Mouse (Mus musculus): ENCODE measurements around the gene Tomt. TPM values are rescaled to one million over a fixed set of nuclear protein-coding genes. Genes with fewer than 3 reads are reported as not detected.

Gene Tomt
- polyA plus RNA-seq, 1 experiment from 2014 or later = 0.59 TPM

GRCm38 (mm10) chr7:101851689-101852088 lies 54.5 kb downstream of the Tomt start:
- H3K4me1 ChIP-seq = no peaks in the 10 kb centered on the region
- no peaks in the 10 kb centered on the region for H3K36me3 ChIP-seq
- no peak overlapping the region for H3K4me2 ChIP-seq
- H3K9ac ChIP-seq = no peak overlapping the region
- H3K27ac ChIP-seq = no peak overlapping the region
- no peaks in the 10 kb centered on the region for H3K9me3 ChIP-seq
- no peak overlapping the region for H3K4me3 ChIP-seq
- no peaks in the 10 kb centered on the region for H3K27me3 ChIP-seq
- ATAC-seq (ENCODE audit: insufficient number of reproducible peaks, insufficient read depth, low FRiP score, low TSS enrichment, low read depth) = no peak
- 76% methylated on average over 6 of the region's 6 CpGs for WGBS

Small RNAs within 50 kb of the gene (microRNA-seq; reads per million reads assigned to microRNA genes)
- not detected for gene Gm22655

Other genes with a start within 250 kb of the Tomt start
- gene Clpb, start 242.7 kb downstream of the Tomt start, polyA plus RNA-seq (2015; fragmentation: Nextera tagmentation; extraction: Ambion mirVana) = 40.4 and 45.8 TPM in 2 replicates
- 0.43 TPM in 1 of 2 replicates, not detected in the other for gene Phox2a, start 88.0 kb downstream of the Tomt start, polyA plus RNA-seq (2015; fragmentation: Nextera tagmentation; extraction: Ambion mirVana)
- 44.6 and 44.8 TPM in 2 replicates for gene Inppl1, start 68.1 kb downstream of the Tomt start, polyA plus RNA-seq (2015; fragmentation: Nextera tagmentation; extraction: Ambion mirVana)
- 1.5 and 1.9 TPM in 2 replicates for gene Folr2, start 49.2 kb downstream of the Tomt start, polyA plus RNA-seq (2015; fragmentation: Nextera tagmentation; extraction: Ambion mirVana)
- gene Anapc15, start 42.6 kb downstream of the Tomt start, polyA plus RNA-seq (2015; fragmentation: Nextera tagmentation; extraction: Ambion mirVana) = 70.3 and 73.4 TPM in 2 replicates
- 0.25 TPM in 1 of 2 replicates, not detected in the other for gene Folr1, start 35.6 kb downstream of the Tomt start, polyA plus RNA-seq (2015; fragmentation: Nextera tagmentation; extraction: Ambion mirVana)
- 157 and 168 TPM in 2 replicates for gene Lamtor1, start 455 bp downstream of the Tomt start, polyA plus RNA-seq (2015; fragmentation: Nextera tagmentation; extraction: Ambion mirVana)
- 7.3 and 8.3 TPM in 2 replicates for gene Lrrc51, start 27.5 kb upstream of the Tomt start, polyA plus RNA-seq (2015; fragmentation: Nextera tagmentation; extraction: Ambion mirVana)
- gene Numa1, start 27.8 kb upstream of the Tomt start, polyA plus RNA-seq (2015; fragmentation: Nextera tagmentation; extraction: Ambion mirVana) = 90.9 and 92.0 TPM in 2 replicates
- gene Il18bp, start 112.3 kb upstream of the Tomt start, polyA plus RNA-seq (2015; fragmentation: Nextera tagmentation; extraction: Ambion mirVana) = 3.3 TPM in 2 replicates
- gene Rnf121, start 159.1 kb upstream of the Tomt start, polyA plus RNA-seq (2015; fragmentation: Nextera tagmentation; extraction: Ambion mirVana) = 31.2 and 33.3 TPM in 2 replicates
- 45.4 and 47.8 TPM in 2 replicates for gene Xndc1, start 159.2 kb upstream of the Tomt start, polyA plus RNA-seq (2015; fragmentation: Nextera tagmentation; extraction: Ambion mirVana)
- gene Xntrpc, start 159.4 kb upstream of the Tomt start, polyA plus RNA-seq (2015; fragmentation: Nextera tagmentation; extraction: Ambion mirVana) = 1.6 and 2.7 TPM in 2 replicates
- 0.56 TPM in 1 of 2 replicates, not detected in the other for gene Trpc2, start 176.8 kb upstream of the Tomt start, polyA plus RNA-seq (2015; fragmentation: Nextera tagmentation; extraction: Ambion mirVana)
- 1.4 and 2.0 TPM in 2 replicates for gene Art1, start 195.4 kb upstream of the Tomt start, polyA plus RNA-seq (2015; fragmentation: Nextera tagmentation; extraction: Ambion mirVana)
- gene Art5, start 203.1 kb upstream of the Tomt start, polyA plus RNA-seq (2015; fragmentation: Nextera tagmentation; extraction: Ambion mirVana) = 1.2 and 1.8 TPM in 2 replicates
- not detected in 2 replicates for gene Chrna10, start 210.5 kb upstream of the Tomt start, polyA plus RNA-seq (2015; fragmentation: Nextera tagmentation; extraction: Ambion mirVana)

Data from embryonic facial prominence, embryonic 13.5 days (tissue).